ENCODE assay signal across 9 mouse cellular contexts in genomic region chr8:109961693-109962367, GRCm38 (mm10). TPM values are rescaled to one million over a fixed set of nuclear protein-coding genes. Genes with fewer than 3 reads are reported as not detected.
DNase-seq lines count a peak whose midpoint lies in the region; ATAC-seq and TF ChIP-seq lines count a peak whose summit lies in the region.
"Had no signal": no experiment of that assay in that cellular context is flagged by ENCODE, and none has a peak within 500 bp of the region (broad histone marks: within the 10 kb centered on the region; RNA-seq: fewer than 3 reads in every experiment).

TSS of gene Marveld3 (minus strand) at chr8:109962203.

- no peaks in the 10 kb centered on the region for H3K36me3 ChIP-seq in forebrain, postnatal 0 days (ENCODE audit: insufficient read depth)
- H3K36me3 ChIP-seq in kidney, embryonic 16.5 days (ENCODE audit: insufficient read depth, low read length) = no peaks in the 10 kb centered on the region
- no peaks in the 10 kb centered on the region for H3K36me3 ChIP-seq in spleen, adult 2 months (ENCODE audit: control insufficient read depth, insufficient read depth, low read length)
- H3K36me3 ChIP-seq: G1E had no signal

- TF ChIP-seq POLR2A in brain, embryonic 14.5 days (IDR thresholded peaks at IDR 0.05; ENCODE audit: borderline replicate concordance, extremely low read depth, insufficient read depth, insufficient read length, poor library complexity, severe bottlenecking) = no peak
- TF ChIP-seq POLR2A in spleen, adult 2 months (IDR thresholded peaks at IDR 0.05; ENCODE audit: low read depth, low read length) = no peak

- peaks cover 3% of the 10 kb centered on the region; the same call in 1 of the 2 replicates for H3K4me1 ChIP-seq in forebrain, postnatal 0 days (ENCODE audit: insufficient read depth)
- H3K4me1 ChIP-seq in kidney, embryonic 16.5 days (ENCODE audit: insufficient read depth, low read length) = peaks cover 17% of the 10 kb centered on the region
- H3K4me1 ChIP-seq in spleen, adult 2 months (ENCODE audit: control insufficient read depth, insufficient read depth, insufficient read length) = peaks cover 5% of the 10 kb centered on the region; the same call in 1 of the 2 replicates

- peak within 1 kb of the TSS; percentile 41; the same call in 1 of the 2 replicates for H3K9ac ChIP-seq in forebrain, postnatal 0 days
- H3K9ac ChIP-seq in kidney, embryonic 16.5 days (replicated peaks; ENCODE audit: low read length) = peak within 1 kb of the TSS; percentile 58

- no peaks in the 10 kb centered on the region for H3K9me3 ChIP-seq in forebrain, postnatal 0 days (ENCODE audit: low read length)
- H3K9me3 ChIP-seq in kidney, embryonic 16.5 days (ENCODE audit: low read length) = no peaks in the 10 kb centered on the region
- H3K9me3 ChIP-seq: G1E had no signal

- TF ChIP-seq CTCF in brain, embryonic 14.5 days (IDR thresholded peaks at IDR 0.05; ENCODE audit: borderline replicate concordance, extremely low read depth, insufficient read depth, insufficient read length) = peak; percentile 87
- peak; percentile 84 for TF ChIP-seq CTCF in forebrain, postnatal 0 days (IDR thresholded peaks at IDR 0.05; ENCODE audit: low read depth)
- TF ChIP-seq CTCF in spleen, adult 2 months (IDR thresholded peaks at IDR 0.05; ENCODE audit: extremely low read depth, insufficient read depth, insufficient read length, insufficient replicate concordance) = peak; percentile 62; the same call in 1 of the 2 replicates

- DNase-seq in frontal cortex, postnatal 10 days (ENCODE audit: low spot score in 2 of 2) = no peak
- DNase-seq in brain, embryonic 14.5 days (ENCODE audit: low read depth) = peak; percentile 61
- DNase-seq in forebrain, postnatal 0 days = peak; percentile 71
- peak; percentile 83 for DNase-seq in lung, postnatal 25 days (ENCODE audit: low spot score)
- peak in 1 of 2 experiments; percentile 18 for DNase-seq in spleen, adult 2 months (ENCODE audit: low read depth in 1 of 2, low spot score in 2 of 2)
- DNase-seq in left cerebral cortex, adult 11 months (ENCODE audit: low spot score) = no peak

- peak; percentile 81 for ATAC-seq in frontal cortex, adult (ENCODE audit: low TSS enrichment)
- peak; percentile 48 for ATAC-seq in forebrain, postnatal 0 days
- peak; percentile 60 for ATAC-seq in kidney, embryonic 16.5 days (ENCODE audit: low FRiP score, low TSS enrichment)

- peak within 1 kb of the TSS; percentile 54 for H3K4me2 ChIP-seq in forebrain, postnatal 0 days (ENCODE audit: low read depth)
- peak within 1 kb of the TSS; percentile 75 for H3K4me2 ChIP-seq in kidney, embryonic 16.5 days (replicated peaks; ENCODE audit: low read depth, low read length)

- no peak within 1 kb of the TSS for H3K27ac ChIP-seq in forebrain, postnatal 0 days (ENCODE audit: low read depth, low read length)
- no peak within 1 kb of the TSS for H3K27ac ChIP-seq in kidney, embryonic 16.5 days (ENCODE audit: low read length)
- H3K27ac ChIP-seq in spleen, adult 2 months (ENCODE audit: insufficient read depth, low read length) = no peak within 1 kb of the TSS

- H3K4me3 ChIP-seq in forebrain, postnatal 0 days (ENCODE audit: low read depth, low read length) = peak within 1 kb of the TSS; percentile 36
- H3K4me3 ChIP-seq in kidney, embryonic 16.5 days (ENCODE audit: low read length) = peak within 1 kb of the TSS; percentile 56
- peak within 1 kb of the TSS; percentile 35; the same call in 1 of the 2 replicates for H3K4me3 ChIP-seq in spleen, adult 2 months (ENCODE audit: extremely low read depth, insufficient read depth, insufficient read length)

- 2% methylated on average over 62 of the region's 64 CpGs for WGBS in forebrain, postnatal 0 days
- 2% methylated on average over 62 of the region's 64 CpGs for WGBS in kidney, embryonic 16.5 days
- 9% methylated on average over 64 of the region's 64 CpGs for WGBS in spleen, adult 2 months

- peaks cover 4% of the 10 kb centered on the region for H3K27me3 ChIP-seq in forebrain, postnatal 0 days (ENCODE audit: insufficient read depth, low read length)
- H3K27me3 ChIP-seq in kidney, embryonic 16.5 days (ENCODE audit: insufficient read depth, low read length) = peaks cover 28% of the 10 kb centered on the region
- peaks cover 7% of the 10 kb centered on the region for H3K27me3 ChIP-seq in spleen, adult 2 months (ENCODE audit: control insufficient read depth, insufficient read depth, low read length)

RNA-seq across cellular contexts. Expression of gene Marveld3, which starts in this region (rescaled TPM):
- polyA plus RNA-seq in brain, embryonic 14.5 days (2012; rRNA removed) = 0.77 and 0.79 TPM in 2 replicates
- 0.69 and 0.76 TPM in 2 replicates for total RNA-seq in forebrain, postnatal 0 days (2014; rRNA removed)
- 0.64 and 1.4 TPM in 2 replicates for polyA plus RNA-seq in forebrain, postnatal 0 days (2015; fragmentation: Nextera tagmentation; extraction: Ambion mirVana)
- polyA plus RNA-seq in kidney, embryonic 16.5 days (2015; fragmentation: Nextera tagmentation; extraction: Ambion mirVana) = 3.9 and 4.0 TPM in 2 replicates
- 0.11 and 0.21 TPM in 2 replicates for polyA plus RNA-seq in spleen, adult 2 months (2012; rRNA removed)
- polyA plus RNA-seq: G1E had no signal

Comparison
In these comparisons a context has a peak if more than half of its experiments do, and no peak if none do; other contexts are left out.
1. Peak in DNase-seq in brain, embryonic 14.5 days; RNA of the gene not detected or under 1 TPM.
2. DNase-seq: peak in forebrain, postnatal 0 days (single experiment) and lung, postnatal 25 days (single experiment); none in frontal cortex, postnatal 10 days (0 of 2) and left cerebral cortex, adult 11 months (single experiment).
3. Peak in every context shown above with its lines, with median percentiles within 50 percentile points of each other: ATAC-seq, CTCF ChIP-seq and H3K4me3 ChIP-seq.